Mouse (Mus musculus) layer of hippocampus, adult 6 months (tissue): ENCODE results near the gene Lrrc36. TPM values are rescaled to one million over a fixed set of nuclear protein-coding genes. Genes with fewer than 3 reads are reported as not detected.

Experiments used
- long read RNA-seq, 2 experiments: library from polyadenylated mRNA; unstranded; transcript quantifications; one replicate each; pipeline ENCODE4 v2.0.0; 2019 to 2020
- polyA plus RNA-seq: library from polyadenylated mRNA; unstranded; fragments of <200 nt; fragmentation: Nextera tagmentation; gene quantifications from 2 replicates; pipeline ENCODE4 v1.2.3, GENCODE M21; 2021

Gene Lrrc36
- polyA plus RNA-seq: 0.36 and 0.43 TPM in 2 replicates
- long read RNA-seq, experiment 1, partial matches to known transcripts: 1 of 3 reads
- long read RNA-seq, experiment 1, other reads (novel, unspliced or antisense): 1 of 3 reads
- long read RNA-seq, experiment 2: 0 reads

DNA sequence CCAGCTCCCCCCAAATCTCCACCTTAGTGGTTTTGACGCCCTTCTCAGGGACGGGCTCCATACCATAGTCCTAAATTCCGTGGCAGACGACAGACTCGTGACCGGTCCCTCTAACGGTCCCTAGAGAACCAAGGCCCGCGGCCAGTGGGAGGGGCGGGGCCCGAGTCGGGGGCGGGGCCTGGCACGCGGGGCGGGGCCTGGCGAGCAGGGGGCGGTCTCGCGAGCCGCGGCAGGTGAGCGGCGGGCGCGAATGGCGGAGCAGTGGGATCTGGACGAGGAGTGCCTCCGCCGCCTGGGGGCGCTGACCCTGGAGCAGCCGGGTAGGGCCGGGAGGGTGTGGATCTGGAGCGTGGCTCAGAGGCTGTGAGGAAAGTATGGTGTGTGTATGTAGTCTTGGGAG lies at the start of gene Lrrc36, which contains the start of gene Kctd19:
Gene Lrrc36 (plus strand): TSS at position 181 of the 400 bp plus-strand sequence.
Gene Kctd19 (minus strand): TSS at position 112 of the 400 bp plus-strand sequence.

DNA sequence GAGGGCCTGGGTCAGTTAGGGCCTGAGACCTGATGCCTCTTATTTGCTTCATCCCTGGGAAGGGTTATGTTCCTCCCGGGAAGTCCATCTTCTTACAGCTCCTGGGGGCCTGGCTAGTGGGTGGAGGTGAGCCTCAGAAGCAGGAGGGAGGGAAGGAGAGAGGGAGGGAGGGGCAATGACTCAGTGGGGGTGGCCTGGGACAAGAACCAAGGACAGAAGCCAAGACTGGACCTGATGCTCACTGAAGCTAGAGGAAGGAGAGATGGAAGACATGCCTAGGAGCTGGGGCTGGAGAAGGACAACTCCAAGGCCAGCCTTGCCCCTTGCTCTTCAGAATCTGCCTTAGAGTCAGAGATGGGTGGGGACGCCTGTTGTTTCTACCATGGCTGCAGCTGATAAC lies 40.3 kb upstream of the Lrrc36 start, which contains the start of gene Plekhg4:
Gene Plekhg4 (plus strand): TSS at position 243 of the 400 bp plus-strand sequence.

DNA sequence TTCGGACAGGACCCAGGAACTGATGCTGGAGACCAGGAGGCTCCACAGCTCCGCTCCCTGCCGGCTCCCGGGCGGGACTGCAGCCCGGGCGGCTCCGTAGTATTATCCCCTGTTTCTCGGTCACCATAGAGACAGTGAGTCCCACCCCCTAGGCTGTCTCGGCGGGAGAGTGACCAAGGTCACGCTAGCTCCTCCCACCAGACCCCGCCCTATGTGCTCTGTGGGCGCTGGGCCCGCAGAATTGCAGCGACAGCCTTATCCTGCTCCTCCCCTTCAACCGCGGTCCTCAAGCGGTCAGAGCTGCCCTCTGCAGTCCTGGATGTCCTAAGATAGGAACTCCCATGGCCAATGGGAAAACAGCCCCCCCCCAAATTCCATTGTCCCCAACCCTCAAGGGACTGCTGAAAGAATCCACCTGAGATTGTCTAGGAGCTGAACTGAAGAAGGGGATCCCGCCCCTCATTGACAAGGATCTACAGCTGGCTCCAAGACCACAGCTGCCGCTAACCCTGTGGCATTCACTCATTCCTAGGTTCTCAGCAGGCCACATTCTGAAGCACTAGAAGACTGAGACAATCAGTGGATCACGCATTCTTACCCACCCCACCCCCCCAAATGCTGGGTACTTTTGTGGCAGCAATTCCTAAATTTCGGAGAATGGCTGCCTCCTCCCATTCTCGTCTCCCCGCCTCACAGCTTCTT lies 58.1 kb downstream of the Lrrc36 start, which contains the start of gene Tppp3:
Gene Tppp3 (minus strand): TSS at position 213 of the 702 bp plus-strand sequence.

DNA sequence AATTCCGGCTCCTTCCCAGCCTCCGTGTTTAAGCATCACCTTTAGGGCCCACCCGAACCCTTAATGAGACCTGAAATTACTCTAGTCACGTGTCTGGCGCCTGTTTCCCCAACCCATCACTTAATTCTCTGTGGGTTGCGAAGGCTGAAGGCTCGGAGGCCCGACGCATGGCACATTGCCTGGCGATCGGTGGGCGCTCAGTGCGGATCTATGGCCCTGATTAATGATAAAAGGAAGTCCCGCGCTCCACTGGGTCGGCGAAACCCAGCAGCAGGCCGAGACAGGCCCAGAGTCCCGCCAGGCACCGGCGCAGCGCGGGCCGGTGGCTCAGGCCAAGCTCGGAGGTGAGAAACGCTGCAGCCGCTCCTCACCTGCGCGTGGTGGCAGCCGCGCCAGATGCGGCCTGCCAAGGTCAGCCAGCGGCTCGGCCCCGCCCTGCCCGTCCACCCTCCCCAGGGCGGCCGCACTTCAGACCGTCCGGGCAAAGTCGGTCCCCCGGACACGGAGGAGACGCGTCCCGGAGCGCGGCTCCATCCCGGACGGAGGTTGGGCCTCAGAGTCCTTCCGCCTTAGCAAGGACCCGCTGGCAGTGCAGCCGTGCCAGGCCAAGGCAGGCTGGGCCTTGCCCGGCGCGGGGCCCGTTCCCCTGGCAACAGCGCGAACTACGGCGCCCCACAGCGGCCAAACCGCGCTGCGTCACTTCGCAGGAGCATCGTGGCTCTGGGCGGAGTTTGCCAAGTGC lies 83.2 kb downstream of the Lrrc36 start, which contains the start of gene Zdhhc1:
Gene Zdhhc1 (minus strand): TSS at position 464 of the 742 bp plus-strand sequence.

Other genes with a start within 250 kb of the Lrrc36 start
- 9.7 and 11.5 TPM in 2 replicates for gene Cbfb, start 242.9 kb upstream of the Lrrc36 start, polyA plus RNA-seq
- 24.7 and 25.1 TPM in 2 replicates for gene D230025D16Rik, start 188.4 kb upstream of the Lrrc36 start, polyA plus RNA-seq
- gene B3gnt9, start 158.4 kb upstream of the Lrrc36 start, polyA plus RNA-seq: 2.7 and 3.0 TPM in 2 replicates
- gene Tradd, start 149.0 kb upstream of the Lrrc36 start, polyA plus RNA-seq: 5.5 and 7.2 TPM in 2 replicates
- gene Fbxl8, start 148.9 kb upstream of the Lrrc36 start, polyA plus RNA-seq: 2.0 and 2.1 TPM in 2 replicates
- gene Hsf4, start 143.8 kb upstream of the Lrrc36 start, polyA plus RNA-seq: 2.7 and 2.8 TPM in 2 replicates
- 21.1 and 23.4 TPM in 2 replicates for gene Nol3, start 137.4 kb upstream of the Lrrc36 start, polyA plus RNA-seq
- 9.5 and 11.5 TPM in 2 replicates for gene 4931428F04Rik, start 123.7 kb upstream of the Lrrc36 start, polyA plus RNA-seq
- gene Exoc3l, start 117.5 kb upstream of the Lrrc36 start, polyA plus RNA-seq: 2.6 and 4.1 TPM in 2 replicates
- 7.7 and 9.2 TPM in 2 replicates for gene E2f4, start 115.9 kb upstream of the Lrrc36 start, polyA plus RNA-seq
- 0.62 and 1.5 TPM in 2 replicates for gene Elmo3, start 108.0 kb upstream of the Lrrc36 start, polyA plus RNA-seq
- gene Lrrc29, start 87.3 kb upstream of the Lrrc36 start, polyA plus RNA-seq: 0.88 and 1.2 TPM in 2 replicates
- 98.7 and 116 TPM in 2 replicates for gene Tmem208, start 87.2 kb upstream of the Lrrc36 start, polyA plus RNA-seq
- 0.04 and 0.34 TPM in 2 replicates for gene Fhod1, start 65.6 kb upstream of the Lrrc36 start, polyA plus RNA-seq
- gene Slc9a5, start 64.7 kb upstream of the Lrrc36 start, polyA plus RNA-seq: 1.4 and 1.7 TPM in 2 replicates
- gene Plekhg4, start 40.3 kb upstream of the Lrrc36 start, polyA plus RNA-seq: 0.11 TPM in 1 of 2 replicates, not detected in the other
- not detected in 2 replicates for gene Kctd19, start 69 bp upstream of the Lrrc36 start, polyA plus RNA-seq
- 45.8 and 47.2 TPM in 2 replicates for gene Tppp3, start 58.0 kb downstream of the Lrrc36 start, polyA plus RNA-seq
- gene Zdhhc1, start 83.3 kb downstream of the Lrrc36 start, polyA plus RNA-seq: 18.5 and 23.0 TPM in 2 replicates
- not detected in 2 replicates for gene Hsd11b2, start 105.2 kb downstream of the Lrrc36 start, polyA plus RNA-seq
- gene Atp6v0d1, start 152.5 kb downstream of the Lrrc36 start, polyA plus RNA-seq: 112 and 125 TPM in 2 replicates
- gene Ripor1, start 191.7 kb downstream of the Lrrc36 start, polyA plus RNA-seq: 44.1 and 57.0 TPM in 2 replicates
- gene Ctcf, start 223.0 kb downstream of the Lrrc36 start, polyA plus RNA-seq: 13.1 and 14.2 TPM in 2 replicates
- 0.40 and 0.55 TPM in 2 replicates for gene Agrp, start 223.8 kb downstream of the Lrrc36 start, polyA plus RNA-seq